Mouse (Mus musculus) left cerebral cortex, postnatal 14 days (tissue): ENCODE results near the gene Mprip. TPM values are rescaled to one million over a fixed set of nuclear protein-coding genes. Genes with fewer than 3 reads are reported as not detected.

Source experiments
- DNase-seq, 2 experiments: peaks; one replicate each; pipeline ENCODE4 v3.0.0; 2021 to 2022; ENCODE audit warnings: low spot score in 2 of 2, mixed read lengths in 1 of 2
- intact Hi-C: fragments of 180-260 bp; cut with DNase I; formaldehyde crosslinking; loops from one replicate; pipeline ENCODE4 v1.15.1; 2025
- total RNA-seq, 2 experiments: library from RNA; stranded (reverse); gene quantifications; 2 replicates each; pipeline ENCODE4 v1.2.3; 2021

The Mprip gene
- total RNA-seq, 2 experiments from 2014 or later: 249 to 264 TPM

- intact Hi-C loops: loop anchor here (10.0 kb wide), 1 partner anchor 219 kb away; the partner anchor contains the start of gene Zkscan17
- DNase-seq: no peak
Observed at GRCm38 (mm10) chr11:59743712-59744111, 82.6 kb downstream of the Mprip start.

GRCm38 (mm10) chr11:59744374-59744773, 83.3 kb downstream of the Mprip start:
- intact Hi-C loops: loop anchor here (10.0 kb wide), 1 partner anchor 220 kb away; the partner anchor contains the start of gene Zkscan17

GRCm38 (mm10) chr11:59745851-59746250, 84.7 kb downstream of the Mprip start:
- no peak for DNase-seq
- intact Hi-C loops: loop anchor here (5.0 to 10.0 kb wide), 2 partner anchors 119 to 221 kb away; partner anchors contain the start of gene Zkscan17

More at GRCm38 (mm10) chr11:59744374-59744773, 83.3 kb downstream of the Mprip start:
- DNase-seq: no peak

DNA sequence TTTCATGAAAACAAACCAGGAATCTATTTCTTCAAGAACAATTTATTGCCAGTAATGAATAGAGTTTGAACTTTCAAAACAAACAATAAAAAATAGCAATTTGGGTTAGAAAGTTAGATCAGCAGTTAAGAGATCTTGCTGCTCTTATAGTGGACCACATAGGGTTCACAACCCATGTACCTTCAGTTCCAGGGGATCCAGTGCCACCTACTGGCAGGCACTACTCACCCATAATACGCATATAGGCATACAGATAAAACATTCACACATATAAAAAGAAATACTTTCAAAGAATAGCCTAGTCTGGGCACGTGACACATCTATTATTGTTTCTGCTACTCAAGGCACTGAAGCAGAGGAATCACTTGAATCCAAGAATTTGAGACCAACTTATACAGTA, 85.5 kb downstream of the Mprip start:
- intact Hi-C loops: loop anchor here (5.0 to 10.0 kb wide), 2 partner anchors 119 to 222 kb away; partner anchors contain the start of gene Zkscan17
- DNase-seq: peak; percentile 68 to 70

GRCm38 (mm10) chr11:59749050-59749449, 87.9 kb downstream of the Mprip start:
- intact Hi-C loops: loop anchor here (5.0 to 10.0 kb wide), 2 partner anchors 122 to 224 kb away; partner anchors contain the start of gene Zkscan17

GRCm38 (mm10) chr11:59754504-59754903, 93.4 kb downstream of the Mprip start:
- intact Hi-C loops: no loop called here
- no peak for DNase-seq

More at GRCm38 (mm10) chr11:59749050-59749449, 87.9 kb downstream of the Mprip start:
- no peak for DNase-seq

GRCm38 (mm10) chr11:59756351-59756750, 95.2 kb downstream of the Mprip start:
- intact Hi-C loops: no loop called here
- no peak for DNase-seq

DNA sequence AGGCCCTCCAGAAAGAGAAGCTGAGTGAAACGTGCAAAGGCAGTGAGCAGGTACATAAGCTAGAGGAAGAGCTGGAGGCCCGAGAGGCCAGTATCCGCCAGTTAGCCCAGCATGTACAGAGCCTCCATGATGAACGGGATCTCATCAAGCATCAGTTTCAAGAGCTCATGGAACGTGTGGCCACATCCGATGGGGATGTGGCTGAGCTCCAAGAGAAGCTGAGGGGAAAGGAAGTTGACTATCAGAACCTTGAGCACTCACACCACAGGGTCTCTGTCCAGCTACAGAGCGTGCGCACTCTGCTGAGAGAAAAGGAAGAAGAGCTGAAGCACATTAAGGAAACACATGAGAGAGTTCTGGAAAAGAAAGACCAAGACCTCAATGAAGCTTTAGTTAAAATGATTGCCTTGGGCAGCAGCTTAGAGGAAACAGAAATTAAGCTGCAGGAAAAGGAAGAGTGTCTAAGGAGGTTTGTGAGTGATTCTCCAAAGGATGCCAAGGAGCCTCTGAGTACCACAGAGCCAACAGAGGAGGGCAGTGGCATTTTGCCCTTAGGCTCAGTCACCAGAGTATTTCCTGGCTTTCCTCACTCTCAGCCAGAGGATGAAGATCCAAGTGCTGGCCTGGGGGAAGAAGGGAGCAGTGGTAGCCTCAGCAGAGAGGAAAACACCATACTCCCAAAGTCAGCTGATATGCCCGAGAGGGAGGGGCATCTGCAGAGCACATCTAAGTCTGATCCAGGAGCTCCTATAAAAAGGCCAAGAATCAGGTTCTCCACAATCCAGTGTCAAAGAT, 97.3 kb downstream of the Mprip start:
- intact Hi-C loops: no loop called here
- no peak for DNase-seq

DNA sequence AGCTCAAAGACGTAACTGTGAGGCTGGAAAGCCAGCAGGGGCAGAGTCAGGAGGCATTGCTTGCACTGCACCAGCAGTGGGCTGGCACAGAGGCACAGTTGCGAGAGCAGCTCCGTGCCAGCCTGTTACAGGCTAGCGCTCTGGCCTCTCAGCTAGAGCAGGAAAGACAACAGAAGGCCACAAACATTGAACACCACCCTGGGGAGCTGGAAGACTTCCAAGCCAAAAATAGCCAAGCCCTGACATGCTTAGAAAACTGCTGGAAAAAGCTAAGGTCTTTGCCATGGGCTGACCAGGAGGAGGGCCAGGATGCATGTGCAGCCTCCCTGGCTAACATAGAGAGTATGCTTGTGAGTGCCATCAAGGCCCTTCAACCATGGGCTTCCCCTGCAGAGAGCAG, 98.1 kb downstream of the Mprip start:
- intact Hi-C loops: no loop called here
- peak; percentile 29 to 69 for DNase-seq

GRCm38 (mm10) chr11:59759626-59760025, 98.5 kb downstream of the Mprip start:
- intact Hi-C loops: no loop called here

DNA sequence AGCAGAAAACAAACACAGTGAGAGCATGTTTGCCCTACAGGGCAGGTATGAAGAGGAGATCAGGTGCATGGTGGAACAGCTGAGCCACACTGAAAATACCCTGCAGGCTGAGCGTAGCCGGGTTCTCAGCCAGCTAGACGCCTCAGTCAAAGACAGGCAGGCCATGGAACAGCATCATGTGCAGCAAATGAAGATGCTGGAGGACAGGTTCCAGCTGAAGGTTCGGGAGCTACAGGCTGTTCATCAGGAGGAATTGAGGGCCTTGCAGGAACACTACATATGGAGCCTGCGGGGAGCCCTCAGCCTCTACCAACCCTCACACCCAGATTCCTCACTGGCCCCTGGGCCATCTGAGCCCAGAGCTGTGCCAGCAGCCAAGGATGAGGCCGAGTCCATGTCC, 99.7 kb downstream of the Mprip start:
- DNase-seq: no peak
- intact Hi-C loops: no loop called here

More at GRCm38 (mm10) chr11:59759626-59760025, 98.5 kb downstream of the Mprip start:
- no peak for DNase-seq

- intact Hi-C loops: no loop called here
- no peak for DNase-seq
Observed at GRCm38 (mm10) chr11:59769307-59769706, 108.2 kb downstream of the Mprip start.

DNA sequence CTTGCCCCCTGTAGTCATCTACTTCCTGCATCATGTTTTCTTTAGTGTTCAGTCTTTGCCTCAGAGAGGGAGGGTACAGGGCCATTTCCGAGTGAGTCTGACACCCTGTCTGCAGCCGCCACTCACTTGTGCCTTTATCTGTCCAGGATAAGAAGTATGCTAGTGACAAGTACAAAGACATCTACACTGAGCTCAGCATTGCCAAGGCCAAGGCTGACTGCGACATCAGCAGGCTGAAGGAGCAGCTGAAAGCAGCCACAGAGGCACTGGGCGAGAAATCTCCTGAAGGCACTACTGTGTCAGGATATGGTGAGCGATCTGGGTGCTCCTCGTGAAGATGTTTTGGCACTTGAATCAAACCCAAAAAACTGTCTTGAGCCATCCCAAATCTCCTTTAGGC, 108.6 kb downstream of the Mprip start:
- intact Hi-C loops: no loop called here
- no peak for DNase-seq

GRCm38 (mm10) chr11:59770753-59771152, 109.6 kb downstream of the Mprip start:
- intact Hi-C loops: no loop called here
- DNase-seq: no peak

DNA sequence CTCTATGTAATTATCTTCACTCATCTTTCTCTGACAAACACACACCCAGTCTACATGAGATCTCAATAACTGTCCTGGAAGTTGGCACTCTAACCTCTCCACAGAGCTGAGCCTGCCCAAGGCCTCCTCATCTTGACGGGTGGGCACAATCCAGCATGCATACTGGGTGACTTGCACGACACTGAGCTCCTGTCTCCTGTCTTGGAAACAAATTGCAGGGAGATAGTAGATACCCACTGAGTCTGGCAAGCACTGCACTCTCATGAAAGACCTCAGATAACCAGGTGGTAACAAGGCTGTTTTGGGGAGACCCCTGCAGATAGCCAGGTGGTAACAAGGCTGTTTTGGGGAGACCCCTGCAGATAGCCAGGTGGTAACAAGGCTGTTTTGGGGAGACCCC, 111.2 kb downstream of the Mprip start:
- intact Hi-C loops: no loop called here
- no peak for DNase-seq

GRCm38 (mm10) chr11:59772902-59773301, 111.8 kb downstream of the Mprip start:
- no peak for DNase-seq

GRCm38 (mm10) chr11:59774522-59774921, 113.4 kb downstream of the Mprip start:
- DNase-seq: no peak
- intact Hi-C loops: no loop called here

More at GRCm38 (mm10) chr11:59772902-59773301, 111.8 kb downstream of the Mprip start:
- intact Hi-C loops: no loop called here

GRCm38 (mm10) chr11:59775435-59776148, 114.5 kb downstream of the Mprip start:
- intact Hi-C loops: no loop called here
- no peak for DNase-seq

DNA sequence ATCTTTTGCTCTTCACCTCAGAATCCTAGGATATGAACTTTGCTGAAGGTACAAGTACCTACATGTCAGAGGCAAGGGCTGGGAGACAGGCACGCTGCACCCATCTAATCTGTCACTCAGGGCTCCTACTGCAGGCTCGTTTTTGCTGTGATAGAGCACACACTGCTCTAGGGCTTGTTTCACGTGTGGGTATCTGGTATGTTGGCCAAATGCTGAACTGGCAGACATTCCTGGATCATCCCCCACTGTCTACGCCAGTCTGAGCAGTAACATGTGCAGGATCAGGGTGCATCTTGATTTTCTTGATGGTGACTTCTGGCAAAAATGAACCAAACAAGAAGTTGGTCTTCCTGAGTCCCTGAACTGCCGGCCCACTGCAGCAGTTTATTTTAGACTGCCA, 116.2 kb downstream of the Mprip start:
- intact Hi-C loops: no loop called here
- DNase-seq: no peak

DNA sequence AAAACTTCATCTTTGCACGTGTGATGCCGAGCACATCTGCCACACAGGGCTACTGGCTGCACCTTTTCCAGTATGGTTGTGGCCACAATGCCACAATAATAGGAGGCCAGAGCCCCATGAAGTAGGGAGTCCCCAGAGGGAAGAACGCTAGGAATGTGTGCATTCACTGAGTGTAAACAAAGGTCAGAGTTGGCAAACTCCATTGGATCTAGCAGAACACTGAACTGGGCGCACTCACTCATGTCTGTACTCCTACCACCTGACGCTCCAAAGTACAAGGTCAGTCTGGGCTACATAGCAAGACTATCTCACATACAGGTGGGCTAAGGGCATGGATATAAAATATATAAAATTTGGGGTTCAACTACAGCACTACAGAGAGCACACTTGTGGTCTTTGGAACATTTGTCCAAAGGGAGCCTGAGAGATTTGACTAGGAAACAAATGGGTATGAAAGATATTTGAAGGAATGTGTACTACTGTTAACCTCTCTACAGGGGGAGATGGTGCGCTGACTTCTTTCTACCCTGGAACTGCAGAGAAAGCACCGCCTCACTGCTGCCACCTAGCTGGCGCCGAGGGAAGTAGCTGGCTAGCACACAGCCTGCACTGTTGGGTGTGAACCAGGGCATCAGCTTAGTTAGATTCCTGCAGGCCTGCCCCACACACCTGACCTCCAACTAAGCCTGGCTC, 117.2 kb downstream of the Mprip start:
- DNase-seq: peak; percentile 69 to 84
- intact Hi-C loops: no loop called here
